Mouse (Mus musculus) natural killer cell, adult 2 months (primary cell): ENCODE results near the gene Lypd5.

Source experiments
- DNase-seq, 2 experiments: peaks; one replicate each; pipeline ENCODE4 v3.0.0; 2022; ENCODE audit warnings: low spot score in 2 of 2

The Lypd5 gene

GRCm38 (mm10) chr7:24348896-24349295 is at the start of gene Lypd5:
Gene Lypd5, plus strand, starts transcription at chr7:24349196.
- no peak for DNase-seq

GRCm38 (mm10) chr7:24299823-24300481 is 49.0 kb upstream of the Lypd5 start:
- no peak for DNase-seq

GRCm38 (mm10) chr7:24300771-24301282 is 48.2 kb upstream of the Lypd5 start, which contains the start of gene Zfp61:
Gene Zfp61, minus strand, starts transcription at chr7:24301232.
- no peak for DNase-seq

GRCm38 (mm10) chr7:24315726-24316566 is 33.0 kb upstream of the Lypd5 start:
- peak in 1 of 2 experiments; percentile 10 for DNase-seq

- peak; percentile 68 to 80 for DNase-seq
Measured at GRCm38 (mm10) chr7:24316567-24317092, 32.4 kb upstream of the Lypd5 start, which contains the start of gene Zfp94. Gene Zfp94, minus strand, starts transcription at chr7:24316666.

GRCm38 (mm10) chr7:24318942-24319341 is 30.1 kb upstream of the Lypd5 start:
- no peak for DNase-seq

- no peak for DNase-seq
Measured at GRCm38 (mm10) chr7:24322593-24322992, 26.4 kb upstream of the Lypd5 start.

GRCm38 (mm10) chr7:24325197-24325596 is 23.8 kb upstream of the Lypd5 start:
- DNase-seq, result no peak

GRCm38 (mm10) chr7:24325675-24326128 is 23.3 kb upstream of the Lypd5 start:
- no peak for DNase-seq

GRCm38 (mm10) chr7:24326273-24327135 is 22.5 kb upstream of the Lypd5 start:
- no peak for DNase-seq

- DNase-seq, result no peak
Measured at GRCm38 (mm10) chr7:24327281-24327975, 21.6 kb upstream of the Lypd5 start.

- no peak for DNase-seq
Measured at GRCm38 (mm10) chr7:24333304-24333986, 15.6 kb upstream of the Lypd5 start, which contains the start of gene Tescl. Gene Tescl, minus strand, starts transcription at chr7:24333936.

- DNase-seq, result peak; percentile 37 to 60
Measured at GRCm38 (mm10) chr7:24335699-24336309, 13.2 kb upstream of the Lypd5 start.

- DNase-seq, result no peak
Measured at GRCm38 (mm10) chr7:24338241-24338640, 10.8 kb upstream of the Lypd5 start.

GRCm38 (mm10) chr7:24343701-24344272 is 5.2 kb upstream of the Lypd5 start:
- no peak for DNase-seq

GRCm38 (mm10) chr7:24346444-24346843 is 2.6 kb upstream of the Lypd5 start:
- DNase-seq, result no peak

GRCm38 (mm10) chr7:24355646-24356045 is 6.7 kb downstream of the Lypd5 start:
- DNase-seq, result no peak

GRCm38 (mm10) chr7:24356081-24356480 is 7.1 kb downstream of the Lypd5 start:
- DNase-seq, result no peak

GRCm38 (mm10) chr7:24357899-24358298 is 8.9 kb downstream of the Lypd5 start:
- DNase-seq, result no peak
